Mouse (Mus musculus) heart, adult 2 months (tissue): ENCODE results near the gene Txndc11.
"Not testable (repeated sequence)": the region's sequence is repeated elsewhere in the genome, so short reads cannot be mapped to it uniquely, and the experiment has no call there.

Source experiments
- CTCF ChIP-seq: fragments of 200-600 bp; IDR thresholded peaks from 2 replicates; pipeline ENCODE4 v1.8.1; 2022; ENCODE audit warnings: antibody characterized with exemption, mild to moderate bottlenecking, moderate library complexity
- EP300 ChIP-seq: fragments of 200-500 bp; IDR thresholded peaks from 2 replicates; pipeline ENCODE4 v1.6.1; 2011; ENCODE audit warnings: low read depth, low read length, control low read depth; ENCODE audit not compliant: insufficient read depth
- POLR2A ChIP-seq: fragments of 200-500 bp; IDR thresholded peaks from 2 replicates; pipeline ENCODE4 v1.6.1; 2011; ENCODE audit warnings: mild to moderate bottlenecking, low read depth, low read length, control low read depth; ENCODE audit not compliant: insufficient read depth

DNA sequence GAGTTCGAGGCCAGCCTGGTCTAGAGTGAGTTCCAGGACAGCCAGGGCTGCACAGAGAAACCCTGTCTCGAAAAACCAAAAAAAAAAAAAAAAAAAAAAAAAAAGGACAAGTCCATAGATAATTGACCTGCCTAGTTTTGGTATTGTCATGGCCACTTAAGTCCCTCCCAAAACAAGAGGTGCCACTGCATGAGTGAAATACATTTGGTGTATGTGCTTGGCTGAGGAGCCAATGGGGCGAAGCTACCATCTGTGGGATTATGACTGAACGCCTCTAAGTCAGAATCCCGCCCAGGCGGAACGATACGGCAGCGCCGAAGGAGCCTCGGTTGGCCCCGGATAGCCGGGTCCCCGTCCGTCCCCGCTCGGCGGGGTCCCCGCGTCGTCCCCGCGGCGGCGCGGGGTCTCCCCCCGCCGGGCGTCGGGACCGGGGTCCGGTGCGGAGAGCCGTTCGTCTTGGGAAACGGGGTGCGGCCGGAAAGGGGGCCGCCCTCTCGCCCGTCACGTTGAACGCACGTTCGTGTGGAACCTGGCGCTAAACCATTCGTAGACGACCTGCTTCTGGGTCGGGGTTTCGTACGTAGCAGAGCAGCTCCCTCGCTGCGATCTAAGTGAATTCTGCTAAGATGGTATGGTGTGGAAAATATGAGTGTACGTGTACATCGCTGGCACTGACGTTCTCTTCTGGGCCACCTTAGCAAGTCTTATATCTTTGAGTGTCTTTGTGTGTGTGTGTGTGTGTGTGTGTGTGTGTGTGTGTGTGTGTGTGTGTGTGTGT lies 9.4 kb upstream of the Txndc11 start:
- TF ChIP-seq POLR2A, CTCF, EP300: not testable (repeated sequence)
